In the genomic region with DNA sequence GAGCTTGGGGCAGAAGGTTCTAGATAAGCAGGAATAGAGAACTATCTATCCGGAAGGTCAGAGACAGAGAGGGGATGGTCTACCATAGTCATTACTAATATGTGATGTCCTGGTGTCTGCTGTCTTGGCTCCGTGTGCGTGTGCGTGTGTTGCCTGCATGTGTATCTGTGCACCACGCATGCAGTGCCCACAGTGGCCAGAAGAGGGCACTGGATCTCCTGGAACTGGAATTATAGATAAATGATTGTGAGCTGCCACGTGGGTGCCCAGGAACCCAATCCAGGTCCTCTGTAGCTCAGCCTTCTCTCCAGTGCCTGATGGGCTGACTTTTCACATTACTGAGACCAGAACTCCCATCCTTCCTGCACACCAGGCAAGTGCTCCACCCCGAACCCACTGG, we compare ENCODE assay signal across 14 mouse cellular contexts. TPM values are rescaled to one million over a fixed set of nuclear protein-coding genes. Genes with fewer than 3 reads are reported as not detected.
DNase-seq lines count a peak whose midpoint lies in the region; ATAC-seq and TF ChIP-seq lines count a peak whose summit lies in the region.
"Had no signal": no experiment of that assay in that cellular context is flagged by ENCODE, and none has a peak within 500 bp of the region (broad histone marks: within the 10 kb centered on the region; RNA-seq: fewer than 3 reads in every experiment).

No protein-coding gene starts in this region.

- H3K27ac ChIP-seq in heart, postnatal 0 days (ENCODE audit: low read depth), result no peak overlapping the region
- no peak overlapping the region for H3K27ac ChIP-seq in lung, embryonic 14.5 days (ENCODE audit: low read depth)
- no peak overlapping the region for H3K27ac ChIP-seq in ES-E14 (ENCODE audit: insufficient read depth, low read depth, low read length, poor library complexity, severe bottlenecking)
- H3K27ac ChIP-seq in embryonic fibroblast, embryonic 13.5 days (ENCODE audit: insufficient read depth, low read length), result no peak overlapping the region
- H3K27ac ChIP-seq: limb, embryonic 12.5 days had no signal

- TF ChIP-seq EP300 in heart, postnatal 0 days (IDR thresholded peaks at IDR 0.05; ENCODE audit: low read depth), result no peak

- no peaks in the 10 kb centered on the region for H3K27me3 ChIP-seq in heart, postnatal 0 days (ENCODE audit: control insufficient read depth, insufficient read depth, low read length)
- H3K27me3 ChIP-seq in lung, embryonic 14.5 days (ENCODE audit: insufficient read depth, low read length), result no peaks in the 10 kb centered on the region
- H3K27me3 ChIP-seq: limb, embryonic 12.5 days had no signal

- H3K9me3 ChIP-seq in heart, postnatal 0 days (replicated peaks; ENCODE audit: control insufficient read depth, low read length), result no peaks in the 10 kb centered on the region
- H3K9me3 ChIP-seq in lung, embryonic 14.5 days (ENCODE audit: low read depth, low read length), result no peaks in the 10 kb centered on the region
- H3K9me3 ChIP-seq in ES-E14 (ENCODE audit: control insufficient read depth, insufficient read depth, low read depth, low read length), result no peaks in the 10 kb centered on the region
- H3K9me3 ChIP-seq: limb, embryonic 12.5 days had no signal

- H3K4me1 ChIP-seq in heart, postnatal 0 days (ENCODE audit: control insufficient read depth, insufficient read depth), result no peaks in the 10 kb centered on the region
- no peaks in the 10 kb centered on the region for H3K4me1 ChIP-seq in lung, embryonic 14.5 days (ENCODE audit: insufficient read depth)
- H3K4me1 ChIP-seq in ES-E14 (ENCODE audit: control insufficient read depth in 2 of 2, insufficient read depth in 2 of 2, low read length in 2 of 2, poor library complexity in 1 of 2), result peaks cover 0 to 6% of the 10 kb centered on the region in 2 experiments; a peak in 1 of 4 replicates
- H3K4me1 ChIP-seq in embryonic fibroblast, embryonic 13.5 days (ENCODE audit: control insufficient read depth, insufficient read depth, low read length), result no peaks in the 10 kb centered on the region
- H3K4me1 ChIP-seq: limb, embryonic 12.5 days had no signal

- TF ChIP-seq POLR2A in embryonic fibroblast, embryonic 13.5 days (IDR thresholded peaks at IDR 0.05; ENCODE audit: low read depth, low read length), result no peak

- H3K4me2 ChIP-seq in heart, postnatal 0 days (ENCODE audit: low read depth, low read length), result no peak overlapping the region
- H3K4me2 ChIP-seq in lung, embryonic 14.5 days, result no peak overlapping the region
- H3K4me2 ChIP-seq: limb, embryonic 12.5 days had no signal

- peak; percentile 36 for TF ChIP-seq CTCF in heart, postnatal 0 days (IDR thresholded peaks at IDR 0.05; ENCODE audit: low read depth)
- peak; percentile 57 for TF ChIP-seq CTCF in lung, embryonic 14.5 days (IDR thresholded peaks at IDR 0.05; ENCODE audit: low read depth)
- peak; percentile 57 for TF ChIP-seq CTCF in embryonic fibroblast, embryonic 13.5 days (IDR thresholded peaks at IDR 0.05; ENCODE audit: borderline replicate concordance, insufficient read depth, low read length)

- no peaks in the 10 kb centered on the region for H3K36me3 ChIP-seq in heart, postnatal 0 days (replicated peaks; ENCODE audit: control insufficient read depth, insufficient read depth, low read length)
- H3K36me3 ChIP-seq in lung, embryonic 14.5 days (ENCODE audit: insufficient read depth), result no peaks in the 10 kb centered on the region
- H3K36me3 ChIP-seq in ES-E14 (ENCODE audit: control insufficient read depth, insufficient read depth, low read length, poor library complexity, severe bottlenecking), result no peaks in the 10 kb centered on the region
- H3K36me3 ChIP-seq: limb, embryonic 12.5 days had no signal

- no peak for ATAC-seq in heart, postnatal 0 days (ENCODE audit: insufficient read depth, low read depth)
- no peak for ATAC-seq in lung, embryonic 14.5 days (ENCODE audit: insufficient read depth)

- in situ Hi-C loops in ES-E14 (cut with MboI; ENCODE audit: low sequenced_read_pairs in 2 of 2, unreplicated experiment in 2 of 2), result loop anchor here in 1 of 2 experiments (25.0 kb wide), 1 partner anchor 217 kb away; no protein-coding TSS in a partner anchor

- no peak for DNase-seq in heart, postnatal 0 days (ENCODE audit: low spot score)
- DNase-seq in heart, adult 18-20 months, result no peak
- no peak for DNase-seq in lung, embryonic 14.5 days
- no peak for DNase-seq in lung, postnatal 10 days
- DNase-seq in ES-E14 (ENCODE audit: low read depth, low spot score), result peak; percentile 68
- no peak for DNase-seq in ovary, postnatal 14 days (ENCODE audit: low spot score)
- no peak for DNase-seq in layer of hippocampus, postnatal 25 days (ENCODE audit: extremely low spot score in 1 of 2, low spot score in 1 of 2)
- DNase-seq: gastrocnemius, postnatal 14 days; heart, postnatal 4 days; kidney, postnatal 25 days; right cerebral cortex, postnatal 14 days; thymus, postnatal 14 days had no signal

- 85% methylated on average over 7 of the region's 7 CpGs for WGBS in heart, postnatal 0 days
- WGBS in lung, embryonic 14.5 days, result 78% methylated on average over 7 of the region's 7 CpGs

- no peak overlapping the region for H3K9ac ChIP-seq in heart, postnatal 0 days (replicated peaks; ENCODE audit: low read depth, low read length)
- no peak overlapping the region for H3K9ac ChIP-seq in lung, embryonic 14.5 days
- H3K9ac ChIP-seq in ES-E14 (ENCODE audit: insufficient read depth, low read depth, low read length, poor library complexity, severe bottlenecking), result no peak overlapping the region
- H3K9ac ChIP-seq: limb, embryonic 12.5 days had no signal

- H3K4me3 ChIP-seq in heart, postnatal 0 days (ENCODE audit: low read depth, low read length), result no peak overlapping the region
- no peak overlapping the region for H3K4me3 ChIP-seq in lung, embryonic 14.5 days (ENCODE audit: low read depth, low read length)
- no peak overlapping the region for H3K4me3 ChIP-seq in ES-E14 (ENCODE audit: insufficient read depth in 1 of 2, low read depth in 1 of 2, low read length in 2 of 2, poor library complexity in 1 of 2, severe bottlenecking in 1 of 2)
- H3K4me3 ChIP-seq in embryonic fibroblast, embryonic 13.5 days (ENCODE audit: insufficient read depth, low read length), result no peak overlapping the region
- H3K4me3 ChIP-seq: limb, embryonic 12.5 days had no signal

TF ChIP-seq in ES-E14, 5 proteins besides CTCF, POLR2A, EP300 and RAD21:
- TF ChIP-seq MAFK (IDR thresholded peaks at IDR 0.05; ENCODE audit: insufficient read depth, low read depth, low read length) (no peak), ZNF384 (IDR thresholded peaks at IDR 0.05; ENCODE audit: low read depth, low read length) (no peak), ZC3H11A (IDR thresholded peaks at IDR 0.05; ENCODE audit: borderline replicate concordance, low read depth, low read length) (no peak), CHD2 (IDR thresholded peaks at IDR 0.05; ENCODE audit: low read depth, low read length) (no peak), HCFC1 (IDR thresholded peaks at IDR 0.05; ENCODE audit: borderline replicate concordance, insufficient read depth, low read length) (no peak)

RNA-seq across cellular contexts. Expression of a gene that starts 21.0 kb away (rescaled TPM):
- total RNA-seq in heart, postnatal 0 days (2014; rRNA removed; ENCODE audit: low replicate concordance), result 7,568 and 8,637 TPM in 2 replicates
- polyA plus RNA-seq in heart, postnatal 0 days (2015; fragmentation: Nextera tagmentation; extraction: Ambion mirVana), result 15,488 and 15,525 TPM in 2 replicates
- total RNA-seq in heart, adult 18-20 months (2021), result over 10,000 TPM; 22,032 to 23,824 TPM
- 0.42 and 2.4 TPM in 2 replicates for polyA plus RNA-seq in lung, embryonic 14.5 days (2014; fragmentation: Nextera tagmentation; extraction: Ambion mirVana)
- total RNA-seq in ES-E14 (2012; rRNA removed), result 0.89 TPM in 1 of 2 replicates, not detected in the other
- 0.76 TPM in 1 of 2 replicates, not detected in the other for polyA plus RNA-seq in embryonic fibroblast, embryonic 13.5 days (2011; ENCODE audit: insufficient read length, low read depth, missing spikeins)
- total RNA-seq in layer of hippocampus, postnatal 25 days (2021), result under 1 TPM in 1 of 2 experiments, not detected in 1; 0.91 TPM

RNA-seq across cellular contexts. Expression of a gene that starts 29.9 kb away (rescaled TPM):
- 3.3 and 9.5 TPM in 2 replicates for total RNA-seq in heart, postnatal 0 days (2014; rRNA removed; ENCODE audit: low replicate concordance)
- polyA plus RNA-seq in heart, postnatal 0 days (2015; fragmentation: Nextera tagmentation; extraction: Ambion mirVana), result 1.3 and 1.4 TPM in 2 replicates
- total RNA-seq in heart, adult 18-20 months (2021), result 10 to 100 TPM; 19.3 to 19.4 TPM
- polyA plus RNA-seq in lung, embryonic 14.5 days (2014; fragmentation: Nextera tagmentation; extraction: Ambion mirVana), result 3.6 and 4.0 TPM in 2 replicates
- 1.8 and 2.9 TPM in 2 replicates for total RNA-seq in ES-E14 (2012; rRNA removed)
- polyA plus RNA-seq in embryonic fibroblast, embryonic 13.5 days (2011; ENCODE audit: insufficient read length, low read depth, missing spikeins), result 1.0 TPM in 1 of 2 replicates, not detected in the other
- total RNA-seq in layer of hippocampus, postnatal 25 days (2021), result 10 to 100 TPM; 32.9 to 36.7 TPM

Comparison
In these comparisons a context has a peak if more than half of its experiments do, and no peak if none do; other contexts are left out.
1. RNA of a gene that starts 21.0 kb away (total RNA-seq): 22,032 to 23,824 TPM in heart, adult 18-20 months and 7,568 to 8,637 TPM in heart, postnatal 0 days; 0.91 TPM in layer of hippocampus, postnatal 25 days and 0.89 TPM in ES-E14; every median in the first group is over 1,000 times any median in the second.
2. Peak in every context shown above with its lines, with median percentiles within 50 percentile points of each other: CTCF ChIP-seq.